22 mouse cellular contexts compared by ENCODE assay signal in genomic region chr2:135307787-135308186, GRCm38 (mm10).
A peak's percentile ranks its signal among the peaks of the same experiment; 100 is the strongest.
DNase-seq lines count a peak whose midpoint lies in the region; ATAC-seq and TF ChIP-seq lines count a peak whose summit lies in the region.
"Had no signal": no experiment of that assay in that cellular context is flagged by ENCODE, and none has a peak within 500 bp of the region (broad histone marks: within the 10 kb centered on the region; RNA-seq: fewer than 3 reads in every experiment).

No protein-coding gene starts in this region.

- peaks cover 14% of the 10 kb centered on the region for H3K4me1 ChIP-seq in forebrain, embryonic 14.5 days (ENCODE audit: control insufficient read depth, insufficient read depth, low read length)
- H3K4me1 ChIP-seq in forebrain, embryonic 16.5 days (replicated peaks; ENCODE audit: control insufficient read depth, insufficient read depth, low read length) = peaks cover 5% of the 10 kb centered on the region
- peaks cover 12% of the 10 kb centered on the region; the same call in 1 of the 2 replicates for H3K4me1 ChIP-seq in hindbrain, embryonic 14.5 days (replicated peaks; ENCODE audit: control insufficient read depth, insufficient read depth, low read length)
- H3K4me1 ChIP-seq in hindbrain, postnatal 0 days (ENCODE audit: insufficient read depth, low read length) = 0 out of 2 replicates have a peak, but pooled peaks cover 3% of the 10 kb centered on the region
- no peaks in the 10 kb centered on the region for H3K4me1 ChIP-seq in neural tube, embryonic 11.5 days (ENCODE audit: control insufficient read depth, insufficient read depth, low read length)
- no peaks in the 10 kb centered on the region for H3K4me1 ChIP-seq in hindbrain, embryonic 16.5 days (ENCODE audit: control insufficient read depth, insufficient read depth, low read depth, low read length)
- H3K4me1 ChIP-seq: embryonic facial prominence, embryonic 13.5 days; heart, embryonic 10.5 days had no signal

- H3K9ac ChIP-seq in forebrain, embryonic 14.5 days (ENCODE audit: low read length) = no peak overlapping the region
- H3K9ac ChIP-seq in forebrain, embryonic 16.5 days (replicated peaks; ENCODE audit: low read depth, low read length) = no peak overlapping the region
- H3K9ac ChIP-seq in hindbrain, embryonic 14.5 days = no peak overlapping the region
- H3K9ac ChIP-seq in hindbrain, postnatal 0 days (replicated peaks; ENCODE audit: low read length) = no peak overlapping the region
- no peak overlapping the region for H3K9ac ChIP-seq in neural tube, embryonic 11.5 days (ENCODE audit: low read length)
- H3K9ac ChIP-seq in hindbrain, embryonic 16.5 days (ENCODE audit: low read depth, low read length) = no peak overlapping the region
- H3K9ac ChIP-seq: embryonic facial prominence, embryonic 13.5 days had no signal

- H3K27me3 ChIP-seq in forebrain, embryonic 14.5 days (replicated peaks; ENCODE audit: control insufficient read depth, insufficient read depth, low read length) = no peaks in the 10 kb centered on the region
- no peaks in the 10 kb centered on the region for H3K27me3 ChIP-seq in forebrain, embryonic 16.5 days (replicated peaks; ENCODE audit: control insufficient read depth, insufficient read depth, low read length)
- H3K27me3 ChIP-seq in hindbrain, embryonic 14.5 days (ENCODE audit: control insufficient read depth, insufficient read depth, low read length) = no peaks in the 10 kb centered on the region
- H3K27me3 ChIP-seq in hindbrain, postnatal 0 days (ENCODE audit: insufficient read depth, low read length) = no peaks in the 10 kb centered on the region
- no peaks in the 10 kb centered on the region for H3K27me3 ChIP-seq in neural tube, embryonic 11.5 days (ENCODE audit: control insufficient read depth, insufficient read depth, low read length)
- H3K27me3 ChIP-seq in hindbrain, embryonic 16.5 days (replicated peaks; ENCODE audit: control insufficient read depth, insufficient read depth, low read length) = no peaks in the 10 kb centered on the region
- H3K27me3 ChIP-seq: CH12.LX; embryonic facial prominence, embryonic 13.5 days had no signal

- no peak overlapping the region for H3K27ac ChIP-seq in forebrain, embryonic 14.5 days (ENCODE audit: low read depth, low read length)
- no peak overlapping the region for H3K27ac ChIP-seq in forebrain, embryonic 16.5 days (ENCODE audit: low read length)
- no peak overlapping the region for H3K27ac ChIP-seq in hindbrain, embryonic 14.5 days
- H3K27ac ChIP-seq in hindbrain, postnatal 0 days = no peak overlapping the region
- no peak overlapping the region for H3K27ac ChIP-seq in neural tube, embryonic 11.5 days (ENCODE audit: low read depth, low read length)
- no peak overlapping the region for H3K27ac ChIP-seq in hindbrain, embryonic 16.5 days (ENCODE audit: low read depth, low read length)
- H3K27ac ChIP-seq: embryonic facial prominence, embryonic 13.5 days; heart, embryonic 10.5 days had no signal

- peak; percentile 43 for ATAC-seq in forebrain, embryonic 14.5 days
- ATAC-seq in forebrain, embryonic 16.5 days = no peak
- ATAC-seq in hindbrain, embryonic 14.5 days (ENCODE audit: low FRiP score) = 0 out of 2 replicates have a peak, but pooled peaks have one; percentile 21
- no peak for ATAC-seq in hindbrain, postnatal 0 days
- ATAC-seq in neural tube, embryonic 11.5 days (ENCODE audit: insufficient read depth, low FRiP score, low TSS enrichment) = peak; percentile 15; the same call in 1 of the 2 replicates
- ATAC-seq in hindbrain, embryonic 16.5 days = peak; percentile 50; the same call in 1 of the 2 replicates
- ATAC-seq: activated CD4-positive, CD25-positive, alpha-beta regulatory T cell, adult 4 months; inflammation-experienced regulatory T-cells, adult 6 months; intestine, postnatal 0 days; Patski had no signal

- no peaks in the 10 kb centered on the region for H3K9me3 ChIP-seq in forebrain, embryonic 14.5 days (replicated peaks; ENCODE audit: control insufficient read depth, low read length)
- H3K9me3 ChIP-seq in forebrain, embryonic 16.5 days (ENCODE audit: control insufficient read depth, low read length) = no peaks in the 10 kb centered on the region
- H3K9me3 ChIP-seq in hindbrain, embryonic 14.5 days (ENCODE audit: control insufficient read depth, low read length) = no peaks in the 10 kb centered on the region
- no peaks in the 10 kb centered on the region for H3K9me3 ChIP-seq in hindbrain, postnatal 0 days (ENCODE audit: low read length)
- no peaks in the 10 kb centered on the region for H3K9me3 ChIP-seq in neural tube, embryonic 11.5 days (ENCODE audit: control insufficient read depth, low read length)
- no peaks in the 10 kb centered on the region for H3K9me3 ChIP-seq in hindbrain, embryonic 16.5 days (ENCODE audit: control insufficient read depth, low read length)
- H3K9me3 ChIP-seq: embryonic facial prominence, embryonic 13.5 days; heart, embryonic 10.5 days had no signal

- H3K4me2 ChIP-seq in forebrain, embryonic 14.5 days (ENCODE audit: low read length) = no peak overlapping the region
- H3K4me2 ChIP-seq in forebrain, embryonic 16.5 days (ENCODE audit: low read length) = no peak overlapping the region
- no peak overlapping the region for H3K4me2 ChIP-seq in hindbrain, embryonic 14.5 days (replicated peaks)
- H3K4me2 ChIP-seq in hindbrain, postnatal 0 days (ENCODE audit: low read depth, low read length) = no peak overlapping the region
- H3K4me2 ChIP-seq in neural tube, embryonic 11.5 days (ENCODE audit: low read depth) = no peak overlapping the region
- no peak overlapping the region for H3K4me2 ChIP-seq in hindbrain, embryonic 16.5 days (ENCODE audit: low read length)
- H3K4me2 ChIP-seq: embryonic facial prominence, embryonic 13.5 days had no signal

- no peak for DNase-seq in forebrain, embryonic 14.5 days (ENCODE audit: low spot score)
- DNase-seq in hindbrain, embryonic 14.5 days (ENCODE audit: low spot score) = no peak
- no peak for DNase-seq in hindbrain, postnatal 0 days (ENCODE audit: low spot score)
- DNase-seq in neural tube, embryonic 11.5 days (ENCODE audit: low spot score) = no peak
- no peak for DNase-seq in neural tube, embryonic 10.5 days (ENCODE audit: extremely low spot score, low spot score)
- DNase-seq: adrenal gland, postnatal 14 days; cerebellum, adult 18-20 months; cerebellum, adult 9-11 months; cerebellum, postnatal 36 days; gastrocnemius, postnatal 10 days; heart, adult 18-20 months; heart, postnatal 10 days; heart, postnatal 4 days had no signal

- no peaks in the 10 kb centered on the region for H3K36me3 ChIP-seq in forebrain, embryonic 14.5 days (ENCODE audit: control insufficient read depth, insufficient read depth, low read length)
- no peaks in the 10 kb centered on the region for H3K36me3 ChIP-seq in forebrain, embryonic 16.5 days (ENCODE audit: control insufficient read depth, insufficient read depth)
- H3K36me3 ChIP-seq in hindbrain, embryonic 14.5 days (replicated peaks; ENCODE audit: control insufficient read depth, insufficient read depth) = no peaks in the 10 kb centered on the region
- H3K36me3 ChIP-seq in hindbrain, postnatal 0 days (ENCODE audit: insufficient read depth, low read length) = no peaks in the 10 kb centered on the region
- no peaks in the 10 kb centered on the region for H3K36me3 ChIP-seq in neural tube, embryonic 11.5 days (ENCODE audit: control insufficient read depth, insufficient read depth, low read length)
- no peaks in the 10 kb centered on the region for H3K36me3 ChIP-seq in hindbrain, embryonic 16.5 days (ENCODE audit: control insufficient read depth, insufficient read depth, low read length)
- H3K36me3 ChIP-seq: embryonic facial prominence, embryonic 13.5 days; heart, embryonic 10.5 days had no signal

- H3K4me3 ChIP-seq in forebrain, embryonic 14.5 days (ENCODE audit: low read depth, low read length) = no peak overlapping the region
- no peak overlapping the region for H3K4me3 ChIP-seq in forebrain, embryonic 16.5 days (replicated peaks; ENCODE audit: low read length)
- no peak overlapping the region for H3K4me3 ChIP-seq in hindbrain, embryonic 14.5 days (replicated peaks; ENCODE audit: low read length)
- no peak overlapping the region for H3K4me3 ChIP-seq in hindbrain, postnatal 0 days (ENCODE audit: low read length)
- H3K4me3 ChIP-seq in neural tube, embryonic 11.5 days (ENCODE audit: low read depth, low read length) = no peak overlapping the region
- H3K4me3 ChIP-seq in hindbrain, embryonic 16.5 days (ENCODE audit: low read length) = no peak overlapping the region
- H3K4me3 ChIP-seq: embryonic facial prominence, embryonic 13.5 days; heart, embryonic 10.5 days had no signal

- 65% methylated on average over 4 of the region's 4 CpGs for WGBS in forebrain, embryonic 14.5 days
- 49% methylated on average over 4 of the region's 4 CpGs for WGBS in forebrain, embryonic 16.5 days
- WGBS in hindbrain, embryonic 14.5 days = 49% methylated on average over 4 of the region's 4 CpGs
- 54% methylated on average over 4 of the region's 4 CpGs for WGBS in hindbrain, postnatal 0 days
- 84% methylated on average over 4 of the region's 4 CpGs for WGBS in neural tube, embryonic 11.5 days
- WGBS in hindbrain, embryonic 16.5 days = 49% methylated on average over 4 of the region's 4 CpGs

- TF ChIP-seq CTCF in hindbrain, postnatal 0 days (IDR thresholded peaks at IDR 0.05; ENCODE audit: low read depth) = no peak

Comparison
In these comparisons a context has a peak if more than half of its experiments do, and no peak if none do; other contexts are left out.
1. ATAC-seq: peak in forebrain, embryonic 14.5 days (single experiment), hindbrain, embryonic 14.5 days (single experiment), neural tube, embryonic 11.5 days (single experiment) and hindbrain, embryonic 16.5 days (single experiment); none in forebrain, embryonic 16.5 days (single experiment) and hindbrain, postnatal 0 days (single experiment).